Mouse (Mus musculus) adrenal gland, postnatal 4 days (tissue): Measurements from ENCODE around the gene Pik3r1. TPM values are rescaled to one million over a fixed set of nuclear protein-coding genes. Genes with fewer than 3 reads are reported as not detected.
A peak's percentile ranks its signal among the peaks of the same experiment; 100 is the strongest.

Experiments
- DNase-seq, 2 experiments: peaks; one replicate each; pipeline ENCODE4 v3.0.0; 2021 to 2022; ENCODE audit warnings: low spot score in 2 of 2, mixed read lengths in 2 of 2
- total RNA-seq, 2 experiments: library from RNA; stranded (reverse); gene quantifications; 2 replicates each; pipeline ENCODE4 v1.2.3; 2021

The Pik3r1 gene
- total RNA-seq, 2 experiments from 2014 or later: 122 to 130 TPM

- no peak for DNase-seq
Observed at GRCm38 (mm10) chr13:101739732-101740381, 28.2 kb downstream of the Pik3r1 start.

- no peak for DNase-seq
Observed at GRCm38 (mm10) chr13:101738769-101739168, 29.2 kb downstream of the Pik3r1 start.

GRCm38 (mm10) chr13:101736521-101737387 is 31.3 kb downstream of the Pik3r1 start:
- DNase-seq: no peak

GRCm38 (mm10) chr13:101735364-101736120 is 32.5 kb downstream of the Pik3r1 start:
- no peak for DNase-seq

GRCm38 (mm10) chr13:101734227-101734626 is 33.8 kb downstream of the Pik3r1 start:
- no peak for DNase-seq

GRCm38 (mm10) chr13:101732675-101733074 is 35.3 kb downstream of the Pik3r1 start:
- no peak for DNase-seq

- DNase-seq: no peak
Observed at GRCm38 (mm10) chr13:101731777-101732176, 36.2 kb downstream of the Pik3r1 start.

GRCm38 (mm10) chr13:101730351-101730750 is 37.7 kb downstream of the Pik3r1 start:
- no peak for DNase-seq

GRCm38 (mm10) chr13:101729248-101730055 is 38.6 kb downstream of the Pik3r1 start:
- DNase-seq: no peak

- DNase-seq: no peak
Observed at GRCm38 (mm10) chr13:101728816-101729215, 39.2 kb downstream of the Pik3r1 start.

- DNase-seq: no peak
Observed at GRCm38 (mm10) chr13:101728300-101728699, 39.7 kb downstream of the Pik3r1 start.

GRCm38 (mm10) chr13:101727837-101728236 is 40.2 kb downstream of the Pik3r1 start:
- DNase-seq: no peak

- DNase-seq: no peak
Observed at GRCm38 (mm10) chr13:101726922-101727321, 41.1 kb downstream of the Pik3r1 start.

GRCm38 (mm10) chr13:101721901-101722595 is 46.0 kb downstream of the Pik3r1 start:
- no peak for DNase-seq

- DNase-seq: no peak
Observed at GRCm38 (mm10) chr13:101721154-101721553, 46.9 kb downstream of the Pik3r1 start.

GRCm38 (mm10) chr13:101719312-101719870 is 48.6 kb downstream of the Pik3r1 start:
- DNase-seq: peak; percentile 47 to 64

GRCm38 (mm10) chr13:101718744-101719143 is 49.3 kb downstream of the Pik3r1 start:
- no peak for DNase-seq

GRCm38 (mm10) chr13:101717836-101718235 is 50.2 kb downstream of the Pik3r1 start:
- DNase-seq: no peak

GRCm38 (mm10) chr13:101713429-101714088 is 54.5 kb downstream of the Pik3r1 start:
- DNase-seq: no peak
